Mouse (Mus musculus): ENCODE measurements around the gene Ttc39a. TPM values are rescaled to one million over a fixed set of nuclear protein-coding genes. Genes with fewer than 3 reads are reported as not detected.

The Ttc39a gene
- polyA plus RNA-seq, 1 experiment, result 183 TPM

- TF ChIP-seq CTCF (IDR thresholded peaks at IDR 0.05; ENCODE audit: control insufficient read depth, insufficient read depth, insufficient replicate concordance, low read depth, low read length) (no peak), POLR2A (IDR thresholded peaks at IDR 0.05; ENCODE audit: control insufficient read depth, low read depth, low read length) (no peak)
- no peaks in the 10 kb centered on the region for H3K36me3 ChIP-seq (ENCODE audit: control insufficient read depth, insufficient read depth, low read length)
- no peaks in the 10 kb centered on the region for H3K4me1 ChIP-seq (ENCODE audit: control insufficient read depth, insufficient read depth, low read length)
- H3K27me3 ChIP-seq (ENCODE audit: control insufficient read depth, insufficient read depth, low read length), result no peaks in the 10 kb centered on the region
- H3K4me3 ChIP-seq (ENCODE audit: control insufficient read depth, low read depth, low read length), result no peak overlapping the region
- H3K27ac ChIP-seq (ENCODE audit: control insufficient read depth, insufficient read depth, low read depth, low read length), result no peak overlapping the region
These were observed 15.2 kb downstream of the Ttc39a start for GRCm38 (mm10) chr4:109421608-109422007.

DNA sequence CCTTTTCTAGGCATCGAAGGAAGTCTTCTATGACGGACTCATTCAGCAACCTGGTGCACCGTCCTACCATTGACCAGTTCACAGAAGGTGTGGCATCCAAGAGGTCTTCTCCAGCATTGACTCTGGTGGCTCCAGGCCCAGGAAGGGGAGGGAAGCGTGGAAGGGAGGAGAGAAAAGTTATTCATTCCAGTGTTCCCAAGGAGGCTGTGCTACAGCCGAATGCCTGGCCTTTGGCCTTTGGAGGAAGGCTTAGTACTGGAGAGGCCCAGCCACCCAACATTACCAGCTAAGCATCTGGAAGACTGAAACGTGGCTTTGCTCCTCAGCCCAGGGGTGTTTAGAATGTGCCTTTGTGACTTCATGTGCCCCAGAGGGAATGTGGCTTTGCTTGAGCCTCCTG, 16.0 kb downstream of the Ttc39a start:
- Histone ChIP-seq H3K4me3 (ENCODE audit: control insufficient read depth, low read depth, low read length) (no peak overlapping the region), H3K4me1 (ENCODE audit: control insufficient read depth, insufficient read depth, low read length) (no peaks in the 10 kb centered on the region), H3K27ac (ENCODE audit: control insufficient read depth, insufficient read depth, low read depth, low read length) (no peak overlapping the region), H3K27me3 (ENCODE audit: control insufficient read depth, insufficient read depth, low read length) (no peaks in the 10 kb centered on the region), H3K36me3 (ENCODE audit: control insufficient read depth, insufficient read depth, low read length) (no peaks in the 10 kb centered on the region)
- TF ChIP-seq CTCF (IDR thresholded peaks at IDR 0.05; ENCODE audit: control insufficient read depth, insufficient read depth, insufficient replicate concordance, low read depth, low read length) (no peak), POLR2A (IDR thresholded peaks at IDR 0.05; ENCODE audit: control insufficient read depth, low read depth, low read length) (no peak)

GRCm38 (mm10) chr4:109423438-109423837, 17.0 kb downstream of the Ttc39a start:
- Histone ChIP-seq H3K4me3 (ENCODE audit: control insufficient read depth, low read depth, low read length) (no peak overlapping the region), H3K4me1 (ENCODE audit: control insufficient read depth, insufficient read depth, low read length) (no peaks in the 10 kb centered on the region), H3K36me3 (ENCODE audit: control insufficient read depth, insufficient read depth, low read length) (no peaks in the 10 kb centered on the region), H3K27ac (ENCODE audit: control insufficient read depth, insufficient read depth, low read depth, low read length) (no peak overlapping the region), H3K27me3 (ENCODE audit: control insufficient read depth, insufficient read depth, low read length) (no peaks in the 10 kb centered on the region)
- no peak for TF ChIP-seq POLR2A (IDR thresholded peaks at IDR 0.05; ENCODE audit: control insufficient read depth, low read depth, low read length)
- TF ChIP-seq CTCF (IDR thresholded peaks at IDR 0.05; ENCODE audit: control insufficient read depth, insufficient read depth, insufficient replicate concordance, low read depth, low read length), result no peak

GRCm38 (mm10) chr4:109427058-109427457, 20.6 kb downstream of the Ttc39a start:
- no peaks in the 10 kb centered on the region for H3K36me3 ChIP-seq (ENCODE audit: control insufficient read depth, insufficient read depth, low read length)
- H3K27ac ChIP-seq (ENCODE audit: control insufficient read depth, insufficient read depth, low read depth, low read length), result no peak overlapping the region
- H3K27me3 ChIP-seq (ENCODE audit: control insufficient read depth, insufficient read depth, low read length), result no peaks in the 10 kb centered on the region
- no peak for TF ChIP-seq POLR2A (IDR thresholded peaks at IDR 0.05; ENCODE audit: control insufficient read depth, low read depth, low read length)
- TF ChIP-seq CTCF (IDR thresholded peaks at IDR 0.05; ENCODE audit: control insufficient read depth, insufficient read depth, insufficient replicate concordance, low read depth, low read length), result no peak
- H3K4me1 ChIP-seq (ENCODE audit: control insufficient read depth, insufficient read depth, low read length), result no peaks in the 10 kb centered on the region; the same call in none of the 2 replicates
- H3K4me3 ChIP-seq (ENCODE audit: control insufficient read depth, low read depth, low read length), result no peak overlapping the region

DNA sequence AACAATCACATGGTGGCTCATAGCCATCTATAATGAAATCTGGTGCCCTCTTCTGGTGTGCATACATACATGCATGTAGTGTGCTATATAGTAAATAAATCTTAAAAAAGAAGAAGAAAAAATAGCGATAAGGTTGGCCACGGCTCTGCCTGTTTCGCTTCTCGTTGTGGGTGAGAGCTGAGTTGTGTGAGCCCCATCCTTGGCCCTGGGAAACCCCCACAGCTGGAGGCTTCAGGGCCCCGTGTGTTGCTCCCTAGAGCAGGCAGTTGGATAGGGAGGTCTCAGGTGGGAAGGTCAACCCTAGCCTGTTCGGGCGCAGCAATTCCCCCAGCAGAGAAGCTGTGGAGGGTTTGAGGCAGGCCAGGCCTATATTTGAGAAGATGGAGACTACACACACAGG, 23.8 kb downstream of the Ttc39a start:
- Histone ChIP-seq H3K27me3 (ENCODE audit: control insufficient read depth, insufficient read depth, low read length) (no peaks in the 10 kb centered on the region), H3K4me1 (ENCODE audit: control insufficient read depth, insufficient read depth, low read length) (peaks cover 9% of the 10 kb centered on the region), H3K27ac (ENCODE audit: control insufficient read depth, insufficient read depth, low read depth, low read length) (no peak overlapping the region), H3K36me3 (ENCODE audit: control insufficient read depth, insufficient read depth, low read length) (no peaks in the 10 kb centered on the region), H3K4me3 (ENCODE audit: control insufficient read depth, low read depth, low read length) (peak overlapping the region; percentile 32; the same call in 1 of the 2 replicates)
- TF ChIP-seq POLR2A (IDR thresholded peaks at IDR 0.05; ENCODE audit: control insufficient read depth, low read depth, low read length) (no peak), CTCF (IDR thresholded peaks at IDR 0.05; ENCODE audit: control insufficient read depth, insufficient read depth, insufficient replicate concordance, low read depth, low read length) (no peak)

DNA sequence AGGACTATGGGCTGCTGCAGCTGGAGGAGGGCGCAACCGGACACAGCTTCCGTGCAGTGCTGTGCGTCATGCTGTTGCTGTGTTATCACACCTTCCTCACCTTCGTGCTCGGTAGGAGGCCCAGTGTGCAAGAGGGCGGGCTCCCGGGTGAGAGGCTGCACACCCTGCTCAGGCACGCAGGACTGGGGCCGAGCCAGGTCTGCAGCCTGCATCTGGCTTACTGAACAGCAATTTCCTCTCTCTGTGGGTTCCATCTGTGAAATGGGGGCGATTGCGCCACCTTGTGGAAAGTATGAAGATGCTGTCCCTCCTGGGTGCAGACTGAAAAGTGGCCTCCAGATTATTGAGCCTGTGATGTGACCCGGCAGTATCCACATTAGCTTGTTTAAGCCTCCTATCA, 24.4 kb downstream of the Ttc39a start:
- H3K4me1 ChIP-seq (ENCODE audit: control insufficient read depth, insufficient read depth, low read length), result peaks cover 9% of the 10 kb centered on the region
- TF ChIP-seq POLR2A (IDR thresholded peaks at IDR 0.05; ENCODE audit: control insufficient read depth, low read depth, low read length), result no peak
- TF ChIP-seq CTCF (IDR thresholded peaks at IDR 0.05; ENCODE audit: control insufficient read depth, insufficient read depth, insufficient replicate concordance, low read depth, low read length), result peak; percentile 55; the same call in 1 of the 2 replicates
- no peak overlapping the region for H3K27ac ChIP-seq (ENCODE audit: control insufficient read depth, insufficient read depth, low read depth, low read length)
- H3K4me3 ChIP-seq (ENCODE audit: control insufficient read depth, low read depth, low read length), result peak overlapping the region; percentile 32
- H3K27me3 ChIP-seq (ENCODE audit: control insufficient read depth, insufficient read depth, low read length), result no peaks in the 10 kb centered on the region
- no peaks in the 10 kb centered on the region for H3K36me3 ChIP-seq (ENCODE audit: control insufficient read depth, insufficient read depth, low read length)

- Histone ChIP-seq H3K4me3 (ENCODE audit: control insufficient read depth, low read depth, low read length) (no peak overlapping the region), H3K27me3 (ENCODE audit: control insufficient read depth, insufficient read depth, low read length) (no peaks in the 10 kb centered on the region), H3K27ac (ENCODE audit: control insufficient read depth, insufficient read depth, low read depth, low read length) (no peak overlapping the region), H3K4me1 (ENCODE audit: control insufficient read depth, insufficient read depth, low read length) (peaks cover 9% of the 10 kb centered on the region), H3K36me3 (ENCODE audit: control insufficient read depth, insufficient read depth, low read length) (no peaks in the 10 kb centered on the region)
- TF ChIP-seq POLR2A (IDR thresholded peaks at IDR 0.05; ENCODE audit: control insufficient read depth, low read depth, low read length) (no peak), CTCF (IDR thresholded peaks at IDR 0.05; ENCODE audit: control insufficient read depth, insufficient read depth, insufficient replicate concordance, low read depth, low read length) (no peak)
These were observed 26.4 kb downstream of the Ttc39a start for GRCm38 (mm10) chr4:109432668-109433375.

All from testis, adult 2 months (tissue).